Mouse (Mus musculus) lung, adult 2 months (tissue): Measurements from ENCODE around the gene Xpr1.

Experiments used
- CTCF ChIP-seq: fragments of 200-500 bp; IDR thresholded peaks from 2 replicates; pipeline ENCODE4 v1.5.1; 2011; ENCODE audit warnings: mild to moderate bottlenecking, low read length, control low read depth; ENCODE audit not compliant: insufficient read depth
- POLR2A ChIP-seq: fragments of 200-500 bp; IDR thresholded peaks from 2 replicates; pipeline ENCODE4 v1.6.1; 2011; ENCODE audit warnings: low read depth, mild to moderate bottlenecking, control low read depth, low read length, borderline replicate concordance; ENCODE audit errors: extremely low read depth

DNA sequence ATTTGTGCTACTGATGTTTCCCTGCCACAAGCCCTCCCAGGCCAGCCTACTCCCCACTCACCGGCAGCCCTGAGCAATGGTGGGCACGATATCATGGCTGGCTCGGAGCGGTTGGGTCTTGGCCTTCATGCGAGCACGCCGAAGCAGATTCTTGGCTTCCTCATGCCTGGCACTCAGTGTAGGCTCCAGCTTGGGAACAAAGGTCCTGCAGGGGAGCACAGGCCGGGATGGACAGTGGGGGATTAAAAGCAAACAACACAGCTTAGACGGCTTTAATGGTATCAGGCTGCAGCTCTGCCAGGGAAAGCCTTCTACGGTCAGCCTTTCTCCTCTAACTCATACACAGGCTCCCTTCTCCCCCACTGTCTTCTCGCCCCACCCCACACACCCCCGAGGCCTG, 184.8 kb downstream of the Xpr1 start:
- TF ChIP-seq POLR2A = no peak
- no peak for TF ChIP-seq CTCF
